Comparison of ENCODE assay signal across 15 mouse cellular contexts in genomic region chr12:16977120-16977519, GRCm38 (mm10).
"Had no signal": no experiment of that assay in that cellular context is flagged by ENCODE, and none has a peak within 500 bp of the region (broad histone marks: within the 10 kb centered on the region; RNA-seq: fewer than 3 reads in every experiment).

No protein-coding gene starts in this region.

- H3K4me1 ChIP-seq: neural tube, embryonic 12.5 days; neural tube, embryonic 13.5 days; neural tube, embryonic 15.5 days; stomach, embryonic 15.5 days had no signal

- DNase-seq: right cerebral cortex, adult 18-20 months; right cerebral cortex, postnatal 14 days; right cerebral cortex, postnatal 25 days; right cerebral cortex, postnatal 4 days; spleen, adult 18-20 months; thymus, adult 18-20 months; thymus, adult 2 months; thymus, postnatal 14 days; thymus, postnatal 25 days; thymus, postnatal 36 days; thymus, postnatal 4 days had no signal

- H3K27ac ChIP-seq: neural tube, embryonic 12.5 days; neural tube, embryonic 13.5 days; neural tube, embryonic 15.5 days; stomach, embryonic 15.5 days had no signal

- H3K4me2 ChIP-seq: neural tube, embryonic 12.5 days; neural tube, embryonic 13.5 days; neural tube, embryonic 15.5 days; stomach, embryonic 15.5 days had no signal

- H3K9me3 ChIP-seq: neural tube, embryonic 12.5 days; neural tube, embryonic 13.5 days; neural tube, embryonic 15.5 days; stomach, embryonic 15.5 days had no signal

- H3K27me3 ChIP-seq: neural tube, embryonic 12.5 days; neural tube, embryonic 13.5 days; neural tube, embryonic 15.5 days; stomach, embryonic 15.5 days had no signal

- H3K4me3 ChIP-seq: neural tube, embryonic 12.5 days; neural tube, embryonic 13.5 days; neural tube, embryonic 15.5 days; stomach, embryonic 15.5 days had no signal

- H3K9ac ChIP-seq: neural tube, embryonic 12.5 days; neural tube, embryonic 13.5 days; neural tube, embryonic 15.5 days; stomach, embryonic 15.5 days had no signal
